Mouse (Mus musculus): ENCODE results near the gene Zp2. TPM values are rescaled to one million over a fixed set of nuclear protein-coding genes. Genes with fewer than 3 reads are reported as not detected.

Zp2 gene
- polyA plus RNA-seq, 1 experiment from 2014 or later: not detected

DNA sequence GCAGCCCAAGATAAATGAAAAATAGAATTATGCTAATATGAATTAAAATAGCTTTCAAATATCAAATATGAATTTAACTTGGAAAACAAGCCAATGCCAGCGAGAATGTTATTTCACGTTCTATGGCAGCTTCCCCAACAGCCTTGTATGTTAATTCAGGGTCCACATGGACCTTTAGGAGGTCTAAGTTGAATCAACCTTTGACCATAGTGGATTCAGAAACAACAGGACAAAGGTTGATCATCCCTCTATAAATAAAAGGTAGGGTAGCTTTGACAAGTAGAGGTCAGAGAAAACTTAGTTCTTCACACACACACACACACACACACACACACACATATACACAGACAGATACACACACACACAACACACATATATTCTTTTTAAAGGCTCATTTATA is 5.8 kb upstream of the Zp2 start:
- H3K27me3 ChIP-seq (replicated peaks; ENCODE audit: insufficient read depth, low read length): no peaks in the 10 kb centered on the region
- WGBS: 75% methylated on average over 2 of the region's 2 CpGs
- H3K9ac ChIP-seq (replicated peaks; ENCODE audit: low read depth): no peak overlapping the region
- no peak overlapping the region for H3K4me3 ChIP-seq (ENCODE audit: low read depth, low read length)
- DNase-seq (ENCODE audit: low spot score) (no peak), ATAC-seq (no peak)
- H3K36me3 ChIP-seq (ENCODE audit: insufficient read depth, low read length): no peaks in the 10 kb centered on the region
- H3K9me3 ChIP-seq (ENCODE audit: low read length): no peaks in the 10 kb centered on the region
- TF ChIP-seq EP300 (IDR thresholded peaks at IDR 0.05): no peak
- no peak for TF ChIP-seq CTCF (IDR thresholded peaks at IDR 0.05)
- no peaks in the 10 kb centered on the region for H3K4me1 ChIP-seq (ENCODE audit: insufficient read depth, low read depth, low read length)
- H3K27ac ChIP-seq (ENCODE audit: low read length): no peak overlapping the region
- H3K4me2 ChIP-seq (replicated peaks; ENCODE audit: low read depth, low read length): no peak overlapping the region

DNA sequence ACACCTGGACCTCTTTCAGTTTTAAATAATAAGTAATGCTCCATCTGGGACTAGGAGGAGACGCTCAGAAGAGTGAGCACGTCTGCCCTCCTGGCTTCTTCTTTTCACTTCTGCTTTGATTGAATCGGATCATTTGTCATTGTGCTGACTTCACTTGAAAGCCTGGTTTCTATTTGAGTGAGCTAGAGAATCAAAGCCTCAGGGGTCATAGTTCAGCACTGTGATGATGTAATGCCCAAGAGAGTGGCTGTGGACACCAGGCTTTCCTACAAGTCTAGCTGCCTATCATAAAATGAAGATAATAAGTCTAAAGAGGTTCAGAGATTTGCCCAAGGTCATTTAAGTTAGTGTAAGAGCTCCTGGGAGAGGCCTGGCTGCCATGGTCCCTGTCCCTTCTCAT is 5.2 kb upstream of the Zp2 start:
- WGBS: 27% methylated on average over 3 of the region's 3 CpGs
- Histone ChIP-seq H3K27me3 (replicated peaks; ENCODE audit: insufficient read depth, low read length) (no peaks in the 10 kb centered on the region), H3K9ac (replicated peaks; ENCODE audit: low read depth) (no peak overlapping the region), H3K36me3 (ENCODE audit: insufficient read depth, low read length) (no peaks in the 10 kb centered on the region), H3K4me3 (ENCODE audit: low read depth, low read length) (no peak overlapping the region), H3K9me3 (ENCODE audit: low read length) (no peaks in the 10 kb centered on the region), H3K27ac (ENCODE audit: low read length) (no peak overlapping the region), H3K4me1 (ENCODE audit: insufficient read depth, low read depth, low read length) (no peaks in the 10 kb centered on the region), H3K4me2 (replicated peaks; ENCODE audit: low read depth, low read length) (no peak overlapping the region)
- TF ChIP-seq EP300 (IDR thresholded peaks at IDR 0.05) (no peak), CTCF (IDR thresholded peaks at IDR 0.05) (no peak)
- no peak for ATAC-seq
- no peak for DNase-seq (ENCODE audit: low spot score)

DNA sequence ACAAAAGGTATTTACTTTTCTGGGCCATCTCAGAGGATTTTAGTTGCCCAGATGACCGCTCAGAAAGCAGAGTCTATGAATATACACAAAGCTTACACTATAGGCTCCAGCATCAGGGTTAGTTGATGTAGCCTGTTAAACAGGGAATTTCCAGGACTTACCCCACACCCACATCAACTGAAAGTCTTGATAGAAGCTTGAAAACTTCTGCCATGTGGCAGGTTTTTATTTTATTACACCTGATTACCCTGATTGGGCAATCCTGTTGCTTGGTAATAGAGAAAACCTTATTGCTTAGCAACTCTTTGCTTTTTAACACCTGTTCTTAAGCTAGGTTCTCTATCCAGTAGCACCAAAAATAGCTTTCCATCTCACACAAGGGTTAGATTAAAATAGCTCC is 2.3 kb downstream of the Zp2 start:
- Histone ChIP-seq H3K27ac (ENCODE audit: low read length) (no peak overlapping the region), H3K4me3 (ENCODE audit: low read depth, low read length) (no peak overlapping the region), H3K9me3 (ENCODE audit: low read length) (no peaks in the 10 kb centered on the region), H3K9ac (replicated peaks; ENCODE audit: low read depth) (no peak overlapping the region), H3K27me3 (replicated peaks; ENCODE audit: insufficient read depth, low read length) (no peaks in the 10 kb centered on the region), H3K36me3 (ENCODE audit: insufficient read depth, low read length) (no peaks in the 10 kb centered on the region), H3K4me2 (replicated peaks; ENCODE audit: low read depth, low read length) (no peak overlapping the region), H3K4me1 (ENCODE audit: insufficient read depth, low read depth, low read length) (no peaks in the 10 kb centered on the region)
- TF ChIP-seq CTCF (IDR thresholded peaks at IDR 0.05) (no peak), EP300 (IDR thresholded peaks at IDR 0.05) (no peak)
- WGBS: 83% methylated on average over 1 of the region's 1 CpGs
- ATAC-seq (no peak), DNase-seq (ENCODE audit: low spot score) (no peak)

DNA sequence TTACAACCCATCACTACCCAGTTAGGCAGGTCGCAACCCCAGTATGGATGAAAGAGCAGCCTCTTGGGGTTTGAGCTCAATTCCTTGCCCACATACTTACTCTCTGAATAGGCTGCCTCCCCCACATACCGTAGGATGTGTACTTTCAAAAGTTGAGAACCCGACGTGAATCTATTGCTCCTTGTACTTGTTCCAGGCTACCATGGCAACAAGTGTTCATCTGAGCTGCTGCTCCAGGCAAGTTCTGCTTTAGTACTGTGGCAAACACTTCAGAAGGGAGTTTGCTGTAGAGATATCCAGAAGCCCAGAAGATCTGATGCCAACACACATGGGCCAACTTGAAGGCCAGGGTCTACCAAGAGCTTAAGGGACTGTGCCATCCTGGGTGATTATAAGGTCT is 16.1 kb downstream of the Zp2 start:
- Histone ChIP-seq H3K27ac (ENCODE audit: low read length) (no peak overlapping the region), H3K9me3 (ENCODE audit: low read length) (no peaks in the 10 kb centered on the region), H3K4me1 (ENCODE audit: insufficient read depth, low read depth, low read length) (peaks cover 5% of the 10 kb centered on the region; the same call in 1 of the 2 replicates), H3K4me3 (ENCODE audit: low read depth, low read length) (no peak overlapping the region), H3K9ac (replicated peaks; ENCODE audit: low read depth) (no peak overlapping the region), H3K36me3 (ENCODE audit: insufficient read depth, low read length) (no peaks in the 10 kb centered on the region), H3K4me2 (replicated peaks; ENCODE audit: low read depth, low read length) (no peak overlapping the region), H3K27me3 (replicated peaks; ENCODE audit: insufficient read depth, low read length) (no peaks in the 10 kb centered on the region)
- WGBS: 43% methylated on average over 4 of the region's 4 CpGs
- no peak for TF ChIP-seq EP300 (IDR thresholded peaks at IDR 0.05)
- TF ChIP-seq CTCF (IDR thresholded peaks at IDR 0.05): no peak
- peak; percentile 66 for DNase-seq (ENCODE audit: low spot score)
- ATAC-seq: peak; percentile 73

GRCm38 (mm10) chr7:120127686-120128059 is 17.4 kb downstream of the Zp2 start:
- Histone ChIP-seq H3K9me3 (ENCODE audit: low read length) (no peaks in the 10 kb centered on the region), H3K36me3 (ENCODE audit: insufficient read depth, low read length) (no peaks in the 10 kb centered on the region), H3K9ac (replicated peaks; ENCODE audit: low read depth) (no peak overlapping the region), H3K4me1 (ENCODE audit: insufficient read depth, low read depth, low read length) (peaks cover 12% of the 10 kb centered on the region; the same call in 1 of the 2 replicates), H3K4me2 (replicated peaks; ENCODE audit: low read depth, low read length) (no peak overlapping the region), H3K27ac (ENCODE audit: low read length) (no peak overlapping the region), H3K4me3 (ENCODE audit: low read depth, low read length) (no peak overlapping the region), H3K27me3 (replicated peaks; ENCODE audit: insufficient read depth, low read length) (no peaks in the 10 kb centered on the region)
- no peak for ATAC-seq
- WGBS: 54% methylated on average over 4 of the region's 4 CpGs
- no peak for DNase-seq (ENCODE audit: low spot score)
- no peak for TF ChIP-seq EP300 (IDR thresholded peaks at IDR 0.05)
- TF ChIP-seq CTCF (IDR thresholded peaks at IDR 0.05): no peak

DNA sequence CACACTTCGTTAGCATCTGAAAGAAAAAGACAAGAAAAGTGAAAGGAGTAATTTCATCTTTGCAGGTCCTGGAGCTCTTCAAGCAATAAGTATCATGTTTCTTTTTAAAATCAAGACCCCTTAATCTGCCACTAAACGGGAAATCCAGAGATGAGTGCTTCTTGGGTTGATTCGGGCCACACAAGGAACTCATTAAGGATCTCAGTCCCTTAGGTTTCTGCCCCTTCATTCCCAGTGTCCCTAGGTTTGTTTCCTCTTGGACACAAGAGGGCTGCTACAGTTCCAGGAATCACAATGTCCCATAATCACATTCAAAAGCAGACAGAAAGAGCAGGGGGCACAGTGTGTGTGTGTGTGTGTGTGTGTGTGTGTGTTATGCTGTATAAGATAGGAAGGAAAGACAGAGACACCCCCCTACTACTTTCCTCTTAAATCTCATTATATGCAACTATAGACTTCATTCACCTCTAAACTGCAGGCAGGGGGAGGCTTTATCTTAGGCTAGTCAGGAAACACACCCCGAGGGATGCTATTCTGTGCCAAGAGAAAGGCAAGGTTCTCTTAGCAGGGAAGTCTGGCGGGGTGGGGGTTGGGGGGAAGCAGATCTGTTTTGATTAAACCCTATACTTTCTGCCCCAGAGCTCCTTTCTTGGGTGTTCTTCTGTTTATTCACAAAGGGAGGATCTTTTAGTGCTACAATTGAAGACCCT is 18.0 kb downstream of the Zp2 start:
- Histone ChIP-seq H3K9me3 (ENCODE audit: low read length) (no peaks in the 10 kb centered on the region), H3K4me3 (ENCODE audit: low read depth, low read length) (no peak overlapping the region), H3K27me3 (replicated peaks; ENCODE audit: insufficient read depth, low read length) (no peaks in the 10 kb centered on the region), H3K27ac (ENCODE audit: low read length) (no peak overlapping the region), H3K4me1 (ENCODE audit: insufficient read depth, low read depth, low read length) (peaks cover 12% of the 10 kb centered on the region; the same call in 1 of the 2 replicates), H3K9ac (replicated peaks; ENCODE audit: low read depth) (no peak overlapping the region), H3K4me2 (replicated peaks; ENCODE audit: low read depth, low read length) (no peak overlapping the region), H3K36me3 (ENCODE audit: insufficient read depth, low read length) (no peaks in the 10 kb centered on the region)
- no peak for ATAC-seq
- no peak for TF ChIP-seq EP300 (IDR thresholded peaks at IDR 0.05)
- TF ChIP-seq CTCF (IDR thresholded peaks at IDR 0.05): no peak
- WGBS: 44% methylated on average over 5 of the region's 5 CpGs
- no peak for DNase-seq (ENCODE audit: low spot score)
